Mouse (Mus musculus) urinary bladder, postnatal 25 days (tissue): Measurements from ENCODE around the gene Dnajb4.

ENCODE experiments used
- DNase-seq: peaks from one replicate; pipeline ENCODE4 v3.0.0; 2022; ENCODE audit warnings: low spot score

The Dnajb4 gene

DNA sequence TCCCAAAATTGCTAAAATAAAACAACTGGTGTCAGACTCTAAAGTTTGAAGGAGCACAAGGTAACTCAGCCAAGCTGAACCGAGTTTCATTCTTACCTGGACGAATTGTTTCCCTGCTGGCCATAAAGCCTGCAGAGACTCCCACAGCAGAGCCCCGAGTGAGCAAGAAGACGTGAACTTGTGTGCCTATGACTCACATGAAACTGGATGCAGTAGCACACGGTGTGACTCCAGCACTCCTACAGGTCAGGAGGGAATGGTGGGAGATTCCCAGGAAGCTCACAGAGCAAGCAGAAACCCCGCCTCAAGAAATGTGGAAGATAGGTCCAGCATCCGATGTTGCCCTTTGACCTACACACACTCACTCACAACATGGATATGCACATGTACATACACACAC lies 38.2 kb downstream of the Dnajb4 start:
- no peak for DNase-seq

DNA sequence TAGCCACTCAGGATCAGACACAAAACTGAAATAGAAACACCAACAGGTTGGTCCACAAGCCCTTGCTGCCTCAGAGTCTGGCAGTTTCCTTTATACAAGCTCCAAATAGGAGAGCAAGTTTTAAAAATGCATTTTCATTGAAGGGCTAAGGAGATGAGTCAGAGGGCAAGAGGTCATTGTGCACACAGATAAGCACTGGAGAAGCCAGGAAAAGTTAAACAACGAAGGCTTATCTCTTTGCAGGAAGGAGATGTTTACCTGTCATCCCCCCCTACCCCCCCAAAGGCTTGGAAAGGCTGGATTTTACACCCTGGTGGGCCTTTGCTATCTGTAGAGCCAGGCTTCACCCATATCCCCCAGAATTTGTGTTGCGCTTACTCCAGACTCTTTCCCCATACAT lies 38.9 kb downstream of the Dnajb4 start:
- DNase-seq = no peak

DNA sequence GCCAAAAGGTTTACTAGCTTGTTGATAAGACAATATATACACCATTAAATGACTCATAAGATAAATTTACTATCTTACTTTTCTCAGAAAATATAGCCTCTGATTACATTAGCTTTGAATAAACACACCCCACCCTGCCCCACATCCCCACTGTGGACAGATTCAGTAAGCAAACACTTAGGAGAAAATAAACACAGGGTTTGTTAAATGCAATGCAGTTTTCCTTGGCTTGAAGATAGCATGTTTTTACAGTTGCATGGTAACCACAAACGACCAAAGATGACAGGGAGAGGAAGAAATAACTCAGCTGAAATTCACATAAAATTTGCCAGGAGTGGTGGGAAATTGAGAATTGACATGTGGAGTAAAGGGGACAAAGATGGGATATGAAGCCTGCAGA lies 39.7 kb downstream of the Dnajb4 start:
- DNase-seq = no peak

DNA sequence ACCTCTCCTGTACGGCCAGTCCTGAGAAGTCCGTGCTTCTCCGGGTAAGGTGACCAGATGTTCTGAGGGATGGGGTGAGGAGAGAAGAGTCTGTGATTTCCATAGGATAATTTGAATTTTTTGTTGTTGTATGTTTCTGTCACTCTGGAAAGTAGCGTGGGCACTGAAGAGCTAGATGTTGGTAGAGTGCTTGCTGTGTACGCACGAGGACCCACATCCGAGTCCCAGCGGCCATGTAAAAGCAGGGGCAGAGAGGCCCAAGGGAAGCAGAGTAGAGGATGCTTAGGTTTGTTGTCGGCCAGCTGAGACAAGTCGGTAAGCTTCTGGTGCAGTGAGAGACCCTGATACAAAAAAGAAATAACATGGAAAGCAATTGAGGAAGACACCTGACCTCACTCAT lies 42.1 kb downstream of the Dnajb4 start:
- no peak for DNase-seq

DNA sequence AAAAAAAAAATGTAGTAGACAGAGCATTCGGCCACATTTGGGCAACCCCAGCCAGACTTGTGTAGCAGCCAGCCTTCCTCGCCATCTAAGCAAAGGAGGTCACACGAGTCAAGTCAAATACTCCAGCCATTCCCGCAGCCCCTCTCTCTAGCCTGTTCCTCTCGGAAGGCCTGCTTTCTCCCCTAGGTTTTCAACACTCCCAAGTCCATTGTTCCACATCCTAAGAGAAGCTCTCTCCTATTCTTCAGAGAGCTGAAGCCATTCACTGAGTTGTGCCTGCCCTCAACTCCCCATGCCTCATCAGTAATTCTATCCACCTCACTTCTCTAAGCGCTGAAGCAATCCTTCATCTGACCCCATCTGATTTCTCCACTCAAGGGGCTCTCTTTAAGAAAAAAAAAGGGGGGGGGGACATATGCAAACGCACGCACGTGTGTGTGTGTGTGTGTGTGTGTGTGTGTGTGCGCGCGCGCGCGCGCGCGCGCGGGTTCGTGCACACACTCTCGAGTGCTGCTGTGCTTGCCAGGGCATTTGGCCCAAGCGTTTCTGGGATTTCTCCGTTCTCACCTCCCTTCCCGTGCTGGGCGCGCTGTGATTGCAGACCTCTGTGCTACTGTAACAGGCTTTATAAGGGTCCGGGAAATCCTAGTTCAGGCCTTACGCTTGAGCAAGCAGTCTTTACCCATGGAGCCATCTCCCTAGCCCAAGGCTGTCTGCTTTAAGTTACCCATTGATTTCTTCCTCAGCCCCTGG lies 43.2 kb downstream of the Dnajb4 start:
- no peak for DNase-seq

DNA sequence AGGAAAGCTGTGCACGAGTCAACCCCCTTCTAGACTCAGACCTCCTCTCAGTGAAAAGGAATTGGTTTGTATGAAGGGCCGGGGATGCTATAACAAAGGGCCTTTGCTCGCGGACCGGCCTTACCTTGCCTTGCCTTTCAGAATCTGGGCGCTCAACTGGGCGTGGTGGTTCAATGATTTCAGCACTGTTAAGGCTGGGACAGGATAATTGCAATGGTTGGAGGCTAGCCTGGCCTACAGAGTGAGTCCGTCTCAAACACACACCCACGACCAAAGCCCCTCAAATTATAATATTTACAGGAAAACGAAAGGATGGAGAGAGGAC lies 44.0 kb downstream of the Dnajb4 start, which contains the start of gene Gipc2:
Gene Gipc2 (minus strand): TSS at position 132 of the 325 bp plus-strand sequence.
- no peak for DNase-seq

DNA sequence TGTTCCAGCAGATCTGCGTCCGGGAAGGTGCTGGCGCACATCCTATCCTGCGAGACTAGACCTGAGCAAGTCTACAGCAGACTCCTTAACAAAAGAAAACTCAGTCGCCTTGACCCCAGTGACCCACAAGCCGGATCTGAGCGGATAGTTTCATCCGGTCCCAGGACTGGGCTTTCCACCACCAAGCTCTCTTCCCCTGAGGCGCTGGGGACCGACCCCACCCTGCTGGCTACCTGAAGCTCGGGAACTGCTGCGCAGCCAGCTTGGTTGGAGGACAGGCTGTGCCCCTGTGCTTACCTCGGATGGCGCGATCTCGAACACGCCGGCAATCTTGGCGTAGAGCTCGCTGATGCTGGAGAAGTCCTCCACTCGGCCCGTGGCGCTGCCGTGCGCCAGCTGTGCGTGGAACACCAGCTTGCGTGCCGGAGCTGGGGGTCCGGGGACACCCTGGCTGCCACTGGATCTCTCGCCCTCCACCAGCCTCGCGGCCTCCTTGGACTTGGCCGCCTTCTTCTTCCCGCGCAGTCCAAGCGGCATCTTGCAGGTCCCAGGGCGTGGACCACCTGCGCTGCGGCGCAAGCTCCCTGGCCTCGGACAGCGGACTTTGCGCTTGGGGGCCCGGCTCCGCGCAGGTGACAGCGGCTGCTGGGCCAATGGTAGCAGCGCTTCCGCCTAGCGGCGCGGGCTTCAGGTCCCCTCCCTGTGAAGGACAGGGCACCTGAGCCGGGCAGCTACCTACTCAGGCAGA lies 44.6 kb downstream of the Dnajb4 start:
- no peak for DNase-seq

DNA sequence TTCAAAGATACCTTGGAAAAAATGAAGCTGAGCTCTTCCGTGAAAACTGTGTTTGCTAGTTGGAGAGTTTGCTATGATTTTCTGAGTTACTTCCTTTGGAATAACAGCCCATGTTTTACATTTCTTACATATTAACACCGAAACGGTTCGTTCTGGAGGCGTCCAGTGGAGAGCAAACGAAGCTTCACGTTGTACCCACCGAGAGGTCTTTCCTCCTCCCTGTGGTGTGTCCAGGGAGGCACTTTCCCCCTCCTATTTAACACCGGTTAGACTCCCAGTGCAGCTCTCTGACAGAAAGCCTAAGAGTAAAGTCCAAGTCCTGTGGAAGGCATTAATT lies 45.1 kb downstream of the Dnajb4 start:
- DNase-seq = no peak

DNA sequence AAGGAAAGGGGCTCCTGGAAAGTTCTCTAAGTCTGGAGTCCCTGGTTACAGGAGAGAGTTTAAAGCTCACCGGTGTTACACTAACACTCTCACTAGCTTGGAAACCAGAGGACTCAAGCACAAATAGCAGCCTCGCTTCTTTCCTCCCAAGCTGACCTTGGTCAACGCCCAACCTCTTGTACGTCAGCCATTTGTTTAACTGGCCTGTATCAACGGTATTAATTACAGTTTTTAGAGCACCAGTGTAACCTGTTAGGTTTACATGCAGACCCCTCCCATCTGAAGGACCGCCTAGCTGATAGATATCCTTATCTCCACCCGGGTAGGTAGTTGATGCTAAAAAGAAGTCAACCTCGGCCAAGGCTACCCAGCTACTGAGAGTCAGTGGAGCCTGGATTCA lies 46.8 kb downstream of the Dnajb4 start:
- DNase-seq = no peak

DNA sequence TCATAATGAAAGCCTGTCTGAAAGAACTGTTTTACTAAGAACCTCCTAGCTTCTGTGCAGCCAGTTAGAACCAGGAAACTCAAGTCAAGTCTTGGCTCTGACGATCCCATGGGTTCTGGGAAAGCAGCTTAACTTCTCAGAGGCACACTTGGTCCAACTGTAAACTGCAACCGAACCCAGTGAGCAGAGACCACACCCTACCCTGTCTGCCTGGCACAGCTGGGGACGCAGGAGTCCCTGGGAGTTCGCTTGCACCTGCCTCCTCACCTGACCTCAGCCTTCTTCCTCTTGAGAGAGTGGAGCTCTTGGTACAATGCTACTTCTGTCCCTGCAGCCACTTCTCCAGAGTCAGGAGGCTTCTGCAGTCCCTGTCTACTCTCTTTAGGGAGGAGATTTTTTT lies 49.5 kb downstream of the Dnajb4 start:
- no peak for DNase-seq

DNA sequence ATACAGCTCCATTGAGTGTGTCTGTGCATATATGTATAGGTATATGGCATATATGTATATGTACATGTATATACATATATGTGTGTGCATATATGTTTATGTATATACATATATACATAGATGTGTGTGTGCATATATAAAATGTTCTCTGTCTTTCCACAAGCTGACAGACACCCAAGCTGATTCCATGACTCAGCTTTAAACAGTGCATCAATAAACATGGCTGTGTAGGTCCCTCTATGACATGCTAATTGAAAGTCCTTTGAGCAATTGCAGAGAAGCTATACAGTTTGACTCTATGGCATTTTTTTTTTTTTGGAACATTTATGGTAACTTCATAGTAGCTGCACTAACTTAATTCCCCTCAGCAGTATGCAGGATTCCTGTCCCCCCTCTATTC lies 50.8 kb downstream of the Dnajb4 start:
- no peak for DNase-seq

DNA sequence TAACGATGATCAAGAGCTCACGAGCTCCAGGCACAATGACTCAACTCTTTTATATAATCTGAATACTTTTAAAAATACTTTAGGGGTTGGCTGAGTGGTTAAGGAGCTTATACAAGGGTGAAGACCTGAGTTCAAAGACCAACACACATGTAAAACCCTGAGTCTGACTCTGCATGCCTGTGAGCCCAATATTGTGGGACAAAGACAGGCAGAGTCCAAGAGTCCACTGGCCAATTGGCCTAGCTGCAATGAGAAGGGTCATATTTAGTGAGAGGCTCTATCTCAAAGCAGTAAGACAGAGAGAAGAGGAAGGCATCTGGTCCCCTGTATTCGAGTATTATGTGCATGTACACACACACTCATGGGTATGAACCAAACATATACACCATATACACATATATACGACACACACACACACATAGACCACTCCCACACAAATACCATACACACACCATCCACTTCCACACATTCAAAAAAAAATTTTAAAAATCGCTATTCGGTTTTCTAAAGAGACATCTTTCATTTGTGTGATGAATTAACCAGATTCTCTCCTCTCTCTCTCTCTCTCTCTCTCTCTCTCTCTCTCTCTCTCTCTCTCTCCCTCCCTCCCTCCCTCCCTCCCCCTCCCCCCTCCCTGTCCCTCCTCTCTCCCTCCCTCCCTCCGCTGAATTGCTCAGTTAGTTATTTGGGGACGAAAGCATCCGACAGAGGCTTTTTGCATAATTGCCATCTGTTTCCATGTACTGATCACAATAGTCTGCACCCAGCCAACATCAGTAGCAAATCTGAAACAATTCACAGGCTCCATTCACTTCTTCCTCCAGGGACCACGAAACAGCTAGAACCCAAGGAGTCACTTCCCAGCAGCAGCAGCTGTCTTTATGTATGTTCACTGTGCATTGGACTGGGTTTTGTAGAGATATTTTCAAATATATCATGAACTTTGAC lies 51.5 kb downstream of the Dnajb4 start:
- no peak for DNase-seq

DNA sequence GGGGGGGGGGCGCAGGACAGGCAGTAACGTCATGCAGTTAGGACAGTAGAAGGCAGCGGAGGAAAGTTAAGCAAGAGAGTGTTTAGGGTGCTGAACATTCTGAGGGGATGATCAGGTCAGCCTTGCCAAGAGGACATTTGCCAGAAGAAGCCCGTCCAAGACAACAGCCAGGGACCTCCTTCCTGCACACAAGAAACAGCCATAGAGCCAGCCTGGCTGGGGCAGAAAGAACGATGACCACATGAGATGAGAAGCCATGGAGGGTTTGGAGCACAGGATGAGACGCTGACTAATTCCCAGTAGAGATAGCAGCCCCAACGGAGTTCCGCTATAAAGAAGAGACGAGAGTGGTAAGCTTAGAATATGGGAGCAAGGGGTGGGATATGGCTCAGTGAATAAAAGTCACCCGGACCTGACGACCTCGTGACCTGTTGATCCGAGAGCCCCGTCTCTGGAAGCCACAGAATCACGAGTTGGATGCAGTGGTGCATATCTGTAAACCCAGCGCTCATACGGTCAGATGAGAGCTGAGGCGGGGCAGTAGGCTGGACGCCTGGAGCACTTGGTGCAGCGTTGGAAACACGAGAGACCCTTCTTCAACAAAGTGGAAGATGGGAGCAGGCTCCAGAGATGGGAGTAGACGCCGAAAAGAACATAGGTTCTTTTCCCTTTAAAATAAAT lies 53.1 kb downstream of the Dnajb4 start:
- no peak for DNase-seq

DNA sequence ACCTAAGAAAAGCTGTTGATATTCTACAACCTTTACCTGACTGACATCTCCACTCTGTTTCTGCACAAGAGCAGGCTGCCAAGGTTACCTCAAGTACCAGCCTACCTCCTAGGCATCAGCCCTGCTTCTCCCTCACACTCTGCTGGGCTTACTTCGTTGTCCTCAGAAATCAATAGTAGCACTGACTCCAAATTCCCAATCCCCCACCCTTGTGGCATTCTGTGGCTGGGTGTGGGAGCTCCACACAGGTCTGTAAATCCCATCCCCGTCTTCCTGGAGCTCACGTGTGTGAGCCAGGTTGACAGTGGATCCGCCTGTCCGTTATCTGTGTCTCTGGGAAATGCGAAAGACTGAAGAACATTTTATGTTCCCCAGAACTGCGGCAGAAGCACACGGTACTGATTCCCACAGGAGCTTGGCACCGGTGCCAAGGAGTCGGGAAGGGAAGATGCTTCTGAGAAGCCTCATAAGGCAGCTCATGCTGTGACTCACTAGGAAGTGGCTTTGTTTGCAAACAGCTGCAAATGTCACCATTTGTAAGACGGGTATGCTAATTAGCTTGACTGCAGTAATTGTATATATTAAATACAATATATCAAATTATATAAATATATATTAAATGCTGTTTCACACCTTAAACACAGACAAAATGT lies 54.7 kb downstream of the Dnajb4 start:
- DNase-seq = no peak

DNA sequence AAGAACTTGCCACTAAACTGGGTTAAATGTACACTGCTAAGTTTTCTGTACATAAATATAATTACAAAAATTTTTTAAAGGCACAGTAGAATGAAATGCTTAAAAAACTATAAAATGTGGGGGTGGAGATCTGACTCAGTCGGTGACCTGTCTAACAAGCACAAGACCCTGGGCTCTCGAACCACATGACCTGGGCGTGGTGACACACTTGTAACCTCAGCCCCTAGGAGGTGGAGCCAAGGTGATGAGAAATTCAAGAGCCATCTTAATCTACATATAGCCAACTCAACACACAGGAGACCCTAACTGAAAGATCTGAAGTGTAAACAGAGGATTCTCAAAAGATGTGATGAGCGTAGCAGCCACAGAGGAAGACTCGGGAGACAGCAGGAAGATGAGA lies 56.0 kb downstream of the Dnajb4 start:
- DNase-seq = no peak

DNA sequence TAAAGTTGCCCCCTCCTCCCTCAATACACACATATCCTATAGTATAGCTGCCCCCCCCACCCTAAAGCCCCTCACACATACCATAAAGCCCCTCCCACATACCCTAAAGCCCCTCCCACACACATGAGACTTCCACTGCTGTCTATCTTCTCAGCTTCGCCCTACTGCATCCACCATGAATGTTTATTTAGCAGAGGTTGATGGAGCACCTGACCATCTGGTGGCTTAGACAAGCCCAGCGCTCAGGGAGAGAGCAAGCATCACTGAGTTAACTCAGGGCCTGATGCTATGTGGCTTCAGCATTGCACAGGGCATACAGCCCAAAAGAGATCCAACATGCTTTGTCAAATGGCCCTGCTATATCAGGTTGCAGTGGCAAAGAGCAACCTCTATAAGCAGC lies 57.0 kb downstream of the Dnajb4 start:
- DNase-seq = no peak

DNA sequence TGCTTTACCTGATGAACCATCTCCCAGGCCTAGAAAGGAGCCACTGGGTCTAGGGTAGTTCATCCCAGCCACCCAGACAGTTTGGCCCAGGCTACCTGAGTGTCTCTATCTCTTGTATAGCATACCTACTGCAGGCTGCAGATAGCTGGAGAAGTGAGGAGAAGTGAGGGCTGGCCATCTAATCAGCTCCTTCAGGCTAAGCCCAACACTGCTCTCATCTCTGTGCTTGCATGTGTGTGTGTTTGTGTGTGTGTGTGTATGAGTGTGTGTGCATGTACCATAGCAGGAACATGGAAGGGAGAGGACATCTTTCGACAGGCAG lies 57.7 kb downstream of the Dnajb4 start:
- no peak for DNase-seq

DNA sequence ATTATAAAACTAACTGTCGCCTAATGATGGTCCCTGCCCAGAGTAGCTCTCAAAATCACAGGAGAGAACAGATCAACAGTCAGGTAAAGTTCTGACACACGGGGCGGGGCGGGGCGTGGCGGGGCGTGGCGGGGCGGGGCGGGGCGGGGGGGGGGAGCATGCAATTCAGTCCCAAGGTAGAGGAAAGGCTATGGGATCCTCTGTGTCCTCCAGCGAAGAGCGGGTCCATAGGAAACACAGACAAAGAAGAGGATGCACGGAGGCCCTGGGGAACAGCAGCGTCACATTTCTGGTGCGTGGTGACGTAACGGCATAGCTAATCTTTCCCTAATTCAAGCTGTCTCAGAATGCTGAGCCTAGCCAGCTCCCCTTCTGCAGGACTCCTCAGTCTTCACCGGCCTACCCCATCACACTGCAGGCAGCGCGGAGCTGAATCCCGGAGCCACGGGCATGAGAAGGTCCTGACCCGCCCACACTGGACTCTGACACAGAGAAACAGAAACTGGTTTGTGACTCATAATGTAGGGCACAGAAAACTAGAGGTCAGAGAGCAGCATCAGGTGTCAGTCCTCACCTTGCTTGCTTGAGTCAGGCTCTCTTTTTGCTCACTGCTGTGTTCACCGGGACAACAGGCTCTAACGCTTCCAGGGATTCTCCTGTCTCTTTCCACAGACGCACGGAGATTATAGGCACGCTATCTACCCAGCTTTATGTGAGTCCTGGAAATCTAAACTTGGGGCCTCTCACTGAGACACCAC lies 58.2 kb downstream of the Dnajb4 start:
- DNase-seq = no peak

DNA sequence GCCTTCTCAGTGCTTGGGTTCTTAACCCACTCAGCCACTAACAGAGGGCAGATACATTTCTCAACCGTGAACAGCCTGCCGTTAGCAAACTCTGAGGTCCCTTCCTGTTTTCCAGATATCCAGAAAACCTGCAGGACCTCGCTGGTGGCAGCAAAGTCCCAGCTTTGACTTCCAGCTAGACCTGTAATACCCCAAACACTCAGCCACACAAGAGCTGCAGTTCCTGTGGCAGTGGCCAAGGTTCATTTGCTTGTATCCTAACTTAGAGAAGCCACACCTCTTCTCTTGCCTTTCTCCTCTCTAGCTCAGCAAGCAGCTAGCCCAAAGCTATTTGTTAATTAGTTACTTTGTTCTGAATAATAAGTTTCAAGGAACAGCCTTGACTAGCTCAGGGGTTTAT lies 60.2 kb downstream of the Dnajb4 start:
- no peak for DNase-seq

DNA sequence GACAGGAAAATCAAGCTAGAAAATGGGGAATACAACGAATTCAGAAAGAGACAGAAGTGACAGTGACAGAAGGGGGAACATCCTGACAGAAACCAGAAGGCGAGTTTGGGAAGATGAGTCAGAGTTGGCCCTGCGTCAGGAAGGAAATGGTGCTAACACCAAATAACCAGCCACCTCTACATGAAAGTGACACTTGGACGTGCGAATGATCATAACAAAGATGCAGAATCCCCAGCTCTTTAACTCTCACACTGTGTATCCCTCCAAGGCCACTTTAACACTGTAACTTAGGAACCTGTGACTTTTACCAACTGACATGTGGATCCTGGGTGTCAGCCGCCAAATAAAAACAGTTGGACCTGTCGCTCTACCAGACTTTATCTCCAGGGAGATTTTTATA lies 60.7 kb downstream of the Dnajb4 start:
- DNase-seq = no peak
